Comparison of ENCODE assay signal across 12 mouse cellular contexts in the genomic region with DNA sequence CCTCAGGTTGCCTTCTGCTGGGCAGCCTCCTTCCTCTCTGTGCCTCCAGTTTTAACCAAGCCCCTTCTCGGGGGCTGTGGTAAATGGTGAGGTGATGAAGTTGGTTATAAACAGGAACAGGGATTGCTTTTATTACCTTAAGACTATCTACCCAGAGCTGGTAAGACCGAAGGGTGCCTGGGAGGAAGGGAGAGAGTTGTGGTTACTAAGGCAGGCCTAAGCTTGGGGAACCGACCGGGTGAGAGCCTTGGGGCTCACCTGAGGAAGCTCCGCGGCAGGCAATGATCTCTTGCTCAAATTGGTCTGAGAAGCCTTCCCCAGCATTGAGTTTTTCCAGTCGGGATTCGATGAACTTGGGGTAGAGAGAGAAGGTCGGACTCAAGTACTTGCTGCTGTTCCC. TPM values are rescaled to one million over a fixed set of nuclear protein-coding genes. Genes with fewer than 3 reads are reported as not detected.
DNase-seq lines count a peak whose midpoint lies in the region; ATAC-seq lines count a peak whose summit lies in the region.
"Had no signal": no experiment of that assay in that cellular context is flagged by ENCODE, and none has a peak within 500 bp of the region (broad histone marks: within the 10 kb centered on the region; RNA-seq: fewer than 3 reads in every experiment).

No protein-coding gene starts in this region.

- 6% methylated on average over 9 of the region's 9 CpGs for WGBS in limb, embryonic 12.5 days
- 9% methylated on average over 9 of the region's 9 CpGs for WGBS in limb, embryonic 10.5 days
- WGBS in forebrain, embryonic 15.5 days: 11% methylated on average over 9 of the region's 9 CpGs
- 11% methylated on average over 9 of the region's 9 CpGs for WGBS in midbrain, embryonic 10.5 days
- 14% methylated on average over 9 of the region's 9 CpGs for WGBS in stomach, embryonic 15.5 days

- H3K9me3 ChIP-seq in limb, embryonic 12.5 days: no peaks in the 10 kb centered on the region
- no peaks in the 10 kb centered on the region for H3K9me3 ChIP-seq in limb, embryonic 10.5 days (replicated peaks)
- H3K9me3 ChIP-seq in forebrain, embryonic 15.5 days: no peaks in the 10 kb centered on the region
- H3K9me3 ChIP-seq in midbrain, embryonic 10.5 days (replicated peaks): no peaks in the 10 kb centered on the region
- H3K9me3 ChIP-seq in stomach, embryonic 15.5 days: no peaks in the 10 kb centered on the region

- no peak overlapping the region for H3K4me3 ChIP-seq in limb, embryonic 12.5 days (replicated peaks)
- H3K4me3 ChIP-seq in limb, embryonic 10.5 days: no peak overlapping the region
- H3K4me3 ChIP-seq in forebrain, embryonic 15.5 days: peak overlapping the region; percentile 22
- H3K4me3 ChIP-seq in midbrain, embryonic 10.5 days: peak overlapping the region; percentile 41
- peak overlapping the region; percentile 12 for H3K4me3 ChIP-seq in stomach, embryonic 15.5 days (replicated peaks)
- H3K4me3 ChIP-seq: heart, adult 2 months had no signal

- peaks cover 67% of the 10 kb centered on the region for H3K27me3 ChIP-seq in limb, embryonic 12.5 days
- peaks cover 68% of the 10 kb centered on the region for H3K27me3 ChIP-seq in limb, embryonic 10.5 days (ENCODE audit: low read depth, poor library complexity, severe bottlenecking)
- H3K27me3 ChIP-seq in forebrain, embryonic 15.5 days: no peaks in the 10 kb centered on the region
- H3K27me3 ChIP-seq in midbrain, embryonic 10.5 days (ENCODE audit: low read depth, poor library complexity, severe bottlenecking): peaks cover 26% of the 10 kb centered on the region
- H3K27me3 ChIP-seq in stomach, embryonic 15.5 days (replicated peaks): no peaks in the 10 kb centered on the region

- H3K4me1 ChIP-seq in limb, embryonic 12.5 days (replicated peaks): no peaks in the 10 kb centered on the region
- H3K4me1 ChIP-seq in limb, embryonic 10.5 days: peaks cover 7% of the 10 kb centered on the region
- H3K4me1 ChIP-seq in forebrain, embryonic 15.5 days: no peaks in the 10 kb centered on the region
- H3K4me1 ChIP-seq in midbrain, embryonic 10.5 days: peaks cover 17% of the 10 kb centered on the region
- H3K4me1 ChIP-seq in stomach, embryonic 15.5 days: 0 out of 2 replicates have a peak, but pooled peaks cover 4% of the 10 kb centered on the region

- H3K27ac ChIP-seq in limb, embryonic 12.5 days: no peak overlapping the region
- no peak overlapping the region for H3K27ac ChIP-seq in limb, embryonic 10.5 days
- no peak overlapping the region for H3K27ac ChIP-seq in forebrain, embryonic 15.5 days (replicated peaks)
- peak overlapping the region; percentile 57 for H3K27ac ChIP-seq in midbrain, embryonic 10.5 days (replicated peaks)
- H3K27ac ChIP-seq in stomach, embryonic 15.5 days: peak overlapping the region; percentile 24; the same call in 1 of the 2 replicates
- H3K27ac ChIP-seq: heart, adult 2 months; liver, embryonic 14.5 days had no signal

- no peak for DNase-seq in limb, embryonic 10.5 days (ENCODE audit: low spot score)
- DNase-seq in midbrain, embryonic 10.5 days (ENCODE audit: low spot score): no peak
- no peak for DNase-seq in thymus, postnatal 10 days (ENCODE audit: low spot score in 2 of 2)
- no peak for DNase-seq in thymus, postnatal 4 days
- DNase-seq in ovary, postnatal 14 days (ENCODE audit: low spot score): no peak
- DNase-seq: cerebellum, postnatal 14 days; heart, adult 2 months; spleen, adult 18-20 months had no signal

- ATAC-seq in limb, embryonic 12.5 days (ENCODE audit: insufficient number of reproducible peaks, insufficient read depth, low FRiP score, low TSS enrichment, low read depth): no peak
- no peak for ATAC-seq in forebrain, embryonic 15.5 days (replicated peaks)
- ATAC-seq in stomach, embryonic 15.5 days (ENCODE audit: insufficient read depth, low FRiP score, low read depth): no peak

- H3K9ac ChIP-seq in limb, embryonic 12.5 days (replicated peaks): no peak overlapping the region
- H3K9ac ChIP-seq in forebrain, embryonic 15.5 days (replicated peaks): peak overlapping the region; percentile 23; the same call in 1 of the 2 replicates
- H3K9ac ChIP-seq in stomach, embryonic 15.5 days: no peak overlapping the region
- H3K9ac ChIP-seq: liver, embryonic 14.5 days had no signal

- peak overlapping the region; percentile 10; the same call in 1 of the 2 replicates for H3K4me2 ChIP-seq in limb, embryonic 12.5 days
- peak overlapping the region; percentile 30 for H3K4me2 ChIP-seq in forebrain, embryonic 15.5 days (replicated peaks)
- H3K4me2 ChIP-seq in stomach, embryonic 15.5 days: peak overlapping the region; percentile 35

- no peaks in the 10 kb centered on the region for H3K36me3 ChIP-seq in limb, embryonic 12.5 days
- no peaks in the 10 kb centered on the region for H3K36me3 ChIP-seq in limb, embryonic 10.5 days
- H3K36me3 ChIP-seq in forebrain, embryonic 15.5 days: no peaks in the 10 kb centered on the region
- no peaks in the 10 kb centered on the region for H3K36me3 ChIP-seq in midbrain, embryonic 10.5 days
- no peaks in the 10 kb centered on the region for H3K36me3 ChIP-seq in stomach, embryonic 15.5 days

RNA-seq across cellular contexts. Expression of a gene that starts 8.0 kb away (rescaled TPM):
- polyA plus RNA-seq in limb, embryonic 12.5 days (2016; fragmentation: Nextera tagmentation; extraction: Ambion mirVana): 0.99 and 1.2 TPM in 2 replicates
- 0.66 and 0.97 TPM in 2 replicates for polyA plus RNA-seq in limb, embryonic 10.5 days (2016; fragmentation: Nextera tagmentation; extraction: Ambion mirVana)
- polyA plus RNA-seq in forebrain, embryonic 15.5 days (2015; fragmentation: Nextera tagmentation; extraction: Ambion mirVana): 3.9 and 4.4 TPM in 2 replicates
- polyA plus RNA-seq in midbrain, embryonic 10.5 days (2016; fragmentation: Nextera tagmentation; extraction: Ambion mirVana): 1.5 and 2.3 TPM in 2 replicates
- 6.3 and 8.2 TPM in 2 replicates for polyA plus RNA-seq in stomach, embryonic 15.5 days (2015; fragmentation: Nextera tagmentation; extraction: Ambion mirVana)

RNA-seq across cellular contexts. Expression of a gene that starts 10.6 kb away (rescaled TPM):
- 4.5 and 4.9 TPM in 2 replicates for polyA plus RNA-seq in limb, embryonic 12.5 days (2016; fragmentation: Nextera tagmentation; extraction: Ambion mirVana)
- 2.5 and 3.9 TPM in 2 replicates for polyA plus RNA-seq in limb, embryonic 10.5 days (2016; fragmentation: Nextera tagmentation; extraction: Ambion mirVana)
- 27.6 and 29.1 TPM in 2 replicates for polyA plus RNA-seq in forebrain, embryonic 15.5 days (2015; fragmentation: Nextera tagmentation; extraction: Ambion mirVana)
- 10.4 and 12.6 TPM in 2 replicates for polyA plus RNA-seq in midbrain, embryonic 10.5 days (2016; fragmentation: Nextera tagmentation; extraction: Ambion mirVana)
- 8.7 and 10.0 TPM in 2 replicates for polyA plus RNA-seq in stomach, embryonic 15.5 days (2015; fragmentation: Nextera tagmentation; extraction: Ambion mirVana)

RNA-seq across cellular contexts. Expression of a gene that starts 11.4 kb away (rescaled TPM):
- polyA plus RNA-seq in limb, embryonic 12.5 days (2016; fragmentation: Nextera tagmentation; extraction: Ambion mirVana): 1.2 and 2.4 TPM in 2 replicates
- 1.9 and 2.7 TPM in 2 replicates for polyA plus RNA-seq in limb, embryonic 10.5 days (2016; fragmentation: Nextera tagmentation; extraction: Ambion mirVana)
- 1.3 and 2.0 TPM in 2 replicates for polyA plus RNA-seq in forebrain, embryonic 15.5 days (2015; fragmentation: Nextera tagmentation; extraction: Ambion mirVana)
- 1.2 and 1.5 TPM in 2 replicates for polyA plus RNA-seq in midbrain, embryonic 10.5 days (2016; fragmentation: Nextera tagmentation; extraction: Ambion mirVana)
- 50.8 and 60.8 TPM in 2 replicates for polyA plus RNA-seq in stomach, embryonic 15.5 days (2015; fragmentation: Nextera tagmentation; extraction: Ambion mirVana)

RNA-seq across cellular contexts. Expression of a gene that starts 17.3 kb away (rescaled TPM):
- 12.7 and 14.7 TPM in 2 replicates for polyA plus RNA-seq in limb, embryonic 12.5 days (2016; fragmentation: Nextera tagmentation; extraction: Ambion mirVana)
- polyA plus RNA-seq in limb, embryonic 10.5 days (2016; fragmentation: Nextera tagmentation; extraction: Ambion mirVana): 3.3 and 5.4 TPM in 2 replicates
- 239 and 253 TPM in 2 replicates for polyA plus RNA-seq in forebrain, embryonic 15.5 days (2015; fragmentation: Nextera tagmentation; extraction: Ambion mirVana)
- polyA plus RNA-seq in midbrain, embryonic 10.5 days (2016; fragmentation: Nextera tagmentation; extraction: Ambion mirVana): 68.7 and 128 TPM in 2 replicates
- 20.3 and 23.9 TPM in 2 replicates for polyA plus RNA-seq in stomach, embryonic 15.5 days (2015; fragmentation: Nextera tagmentation; extraction: Ambion mirVana)

RNA-seq across cellular contexts. Expression of a gene that starts 28.8 kb away (rescaled TPM):
- polyA plus RNA-seq in limb, embryonic 12.5 days (2016; fragmentation: Nextera tagmentation; extraction: Ambion mirVana): 0.17 and 0.23 TPM in 2 replicates
- polyA plus RNA-seq in limb, embryonic 10.5 days (2016; fragmentation: Nextera tagmentation; extraction: Ambion mirVana): not detected in 2 replicates
- not detected in 2 replicates for polyA plus RNA-seq in forebrain, embryonic 15.5 days (2015; fragmentation: Nextera tagmentation; extraction: Ambion mirVana)
- polyA plus RNA-seq in midbrain, embryonic 10.5 days (2016; fragmentation: Nextera tagmentation; extraction: Ambion mirVana): 0.10 TPM in 1 of 2 replicates, not detected in the other
- not detected in 2 replicates for polyA plus RNA-seq in stomach, embryonic 15.5 days (2015; fragmentation: Nextera tagmentation; extraction: Ambion mirVana)
- polyA plus RNA-seq: heart, adult 2 months; liver, embryonic 14.5 days had no signal

Comparison
In these comparisons a context has a peak if more than half of its experiments do, and no peak if none do; other contexts are left out.
1. H3K27ac ChIP-seq: peak in midbrain, embryonic 10.5 days (single experiment) and stomach, embryonic 15.5 days (single experiment); none in limb, embryonic 12.5 days (single experiment), limb, embryonic 10.5 days (single experiment) and forebrain, embryonic 15.5 days (single experiment).
2. H3K4me3 ChIP-seq: peak in forebrain, embryonic 15.5 days (single experiment), midbrain, embryonic 10.5 days (single experiment) and stomach, embryonic 15.5 days (single experiment); none in limb, embryonic 12.5 days (single experiment) and limb, embryonic 10.5 days (single experiment).
3. RNA of a gene that starts 11.4 kb away (polyA plus RNA-seq): 50.8 to 60.8 TPM in stomach, embryonic 15.5 days; 1.2 to 2.4 TPM in limb, embryonic 12.5 days, 1.3 to 2.0 TPM in forebrain, embryonic 15.5 days, 1.9 to 2.7 TPM in limb, embryonic 10.5 days and 1.2 to 1.5 TPM in midbrain, embryonic 10.5 days; every median in the first group is over 10 times any median in the second.
4. Peak in every context shown above with its lines, with median percentiles within 50 percentile points of each other: H3K4me2 ChIP-seq.